Mouse (Mus musculus) ES-Bruce4 (cell line): ENCODE results near the gene Vmn2r6. TPM values are rescaled to one million over a fixed set of nuclear protein-coding genes. Genes with fewer than 3 reads are reported as not detected.
"Not testable (repeated sequence)": the region's sequence is repeated elsewhere in the genome, so short reads cannot be mapped to it uniquely, and the experiment has no call there.

Experiments
- H3K27ac ChIP-seq: 2 replicates; pipeline ENCODE4 v1.5.1; 2012; ENCODE audit warnings: low read length, inconsistent platforms; ENCODE audit not compliant: insufficient read depth
- H3K27me3 ChIP-seq: 2 replicates; pipeline ENCODE4 v1.6.1; 2012; ENCODE audit warnings: mild to moderate bottlenecking, low read length, inconsistent platforms; ENCODE audit not compliant: control insufficient read depth, poor library complexity, insufficient read depth, severe bottlenecking
- H3K36me3 ChIP-seq: 2 replicates; pipeline ENCODE4 v1.6.1; 2012; ENCODE audit warnings: inconsistent platforms, mild to moderate bottlenecking, low read length, moderate library complexity; ENCODE audit not compliant: control insufficient read depth, poor library complexity, insufficient read depth, severe bottlenecking
- H3K4me1 ChIP-seq: one replicate; pipeline ENCODE4 v1.8.1; 2011; ENCODE audit warnings: low read length; ENCODE audit not compliant: control insufficient read depth, insufficient read depth
- H3K4me3 ChIP-seq: 2 replicates; pipeline ENCODE4 v1.5.1; 2011; ENCODE audit warnings: low read depth, mild to moderate bottlenecking, low read length
- H3K9ac ChIP-seq: 2 replicates; pipeline ENCODE4 v1.6.1; 2012; ENCODE audit warnings: low read depth, mild to moderate bottlenecking, inconsistent platforms; ENCODE audit not compliant: poor library complexity, severe bottlenecking
- H3K9me3 ChIP-seq: replicated peaks from 2 replicates; pipeline ENCODE4 v1.6.1; 2012; ENCODE audit warnings: mild to moderate bottlenecking, low read length, inconsistent platforms; ENCODE audit not compliant: control insufficient read depth, poor library complexity, insufficient read depth, severe bottlenecking
- CTCF ChIP-seq: IDR thresholded peaks from one replicate; pipeline ENCODE4 v1.8.1; 2011; ENCODE audit warnings: low read depth, low read length
- EP300 ChIP-seq: IDR thresholded peaks from 2 replicates; pipeline ENCODE4 v1.6.1; 2011; ENCODE audit warnings: low read depth, low read length; ENCODE audit not compliant: insufficient read depth
- POLR2A ChIP-seq: IDR thresholded peaks from one replicate; pipeline ENCODE4 v1.8.1; 2011; ENCODE audit warnings: low read length; ENCODE audit not compliant: insufficient read depth
- polyA plus RNA-seq: library from polyadenylated mRNA; stranded (reverse); fragments of >200 nt; gene quantifications from 2 replicates; pipeline ENCODE4 v1.2.4, GENCODE M21; 2011; ENCODE audit warnings: low read depth; ENCODE audit not compliant: missing spikeins, insufficient read depth, insufficient read length

The Vmn2r6 gene
- polyA plus RNA-seq, result not detected in 2 replicates

GRCm38 (mm10) chr3:64565730-64566129 is at the start of gene Vmn2r6:
Gene Vmn2r6, minus strand, starts transcription at chr3:64565830.
- H3K27ac ChIP-seq, H3K9ac ChIP-seq, H3K36me3 ChIP-seq, H3K9me3 ChIP-seq, H3K27me3 ChIP-seq, H3K4me1 ChIP-seq, H3K4me3 ChIP-seq: not testable (repeated sequence)

- Histone ChIP-seq H3K9ac (no peak overlapping the region), H3K4me1 (no peaks in the 10 kb centered on the region), H3K27me3 (no peaks in the 10 kb centered on the region), H3K27ac (no peak overlapping the region), H3K4me3 (no peak overlapping the region), H3K9me3 (peaks cover 5% of the 10 kb centered on the region), H3K36me3 (no peaks in the 10 kb centered on the region)
- no peak for TF ChIP-seq POLR2A
- no peak for TF ChIP-seq EP300
- TF ChIP-seq CTCF, result no peak
Observed at GRCm38 (mm10) chr3:64587618-64588017, 22.0 kb upstream of the Vmn2r6 start.

- not testable (repeated sequence) for H3K36me3 ChIP-seq, H3K9ac ChIP-seq, H3K9me3 ChIP-seq, H3K27ac ChIP-seq, H3K4me3 ChIP-seq, H3K4me1 ChIP-seq, H3K27me3 ChIP-seq
Observed at GRCm38 (mm10) chr3:64568793-64569192, 3.2 kb upstream of the Vmn2r6 start.

DNA sequence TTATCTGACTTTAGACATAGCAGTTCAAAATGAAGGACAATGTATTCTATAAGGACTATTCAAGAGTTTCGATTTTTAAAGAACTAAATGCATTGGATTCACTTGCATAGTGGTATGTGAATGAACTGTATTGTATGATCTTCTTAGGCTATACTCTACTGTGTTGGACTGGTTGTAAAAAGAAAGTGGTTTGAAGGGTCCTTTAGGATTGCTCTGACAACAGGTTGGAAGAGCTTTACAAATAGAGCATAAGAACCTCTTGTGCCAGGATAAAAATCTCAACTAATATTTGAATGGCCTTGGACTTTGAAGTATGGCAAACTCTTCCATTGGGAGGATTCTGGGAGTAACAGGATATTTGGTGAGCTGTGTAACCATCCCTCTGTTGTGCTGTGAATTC is 42.0 kb downstream of the Vmn2r6 start:
- not testable (repeated sequence) for H3K4me3 ChIP-seq, H3K9ac ChIP-seq, H3K9me3 ChIP-seq, H3K4me1 ChIP-seq, H3K27me3 ChIP-seq, H3K27ac ChIP-seq, H3K36me3 ChIP-seq

DNA sequence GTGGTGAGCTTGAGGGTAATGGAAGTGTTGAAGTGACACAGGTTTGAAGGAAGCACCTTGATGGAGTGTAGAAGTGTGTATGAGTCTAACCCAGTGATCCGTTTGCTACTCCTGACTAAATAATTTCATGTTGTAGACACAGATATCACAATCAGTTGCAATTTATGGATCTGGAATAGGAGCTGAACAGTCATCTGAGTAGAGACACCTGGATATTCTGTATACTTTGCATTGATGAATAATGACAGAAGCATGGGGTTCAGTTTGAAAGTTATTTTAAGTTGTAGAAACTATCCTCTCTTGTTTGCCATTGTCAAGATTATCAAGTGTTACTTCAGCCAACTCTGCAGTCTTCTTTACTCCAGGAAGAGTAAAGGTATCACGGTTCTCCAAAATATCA is 55.9 kb downstream of the Vmn2r6 start, which contains the start of gene Vmn2r5:
Vmn2r5 (minus strand) TSS at position 101 of the 400 bp plus-strand sequence.
- H3K4me1 ChIP-seq, H3K9me3 ChIP-seq, H3K9ac ChIP-seq, H3K4me3 ChIP-seq, H3K27ac ChIP-seq, H3K36me3 ChIP-seq, H3K27me3 ChIP-seq: not testable (repeated sequence)

Other genes with a start within 250 kb of the Vmn2r6 start
- 0.07 TPM in 1 of 2 replicates, not detected in the other for gene Vmn2r4, start 150.5 kb downstream of the Vmn2r6 start, polyA plus RNA-seq
- not detected in 2 replicates for gene Vmn2r5, start 56.0 kb downstream of the Vmn2r6 start, polyA plus RNA-seq